Mouse (Mus musculus): ENCODE measurements around the gene Klhdc2. TPM values are rescaled to one million over a fixed set of nuclear protein-coding genes. Genes with fewer than 3 reads are reported as not detected.

The Klhdc2 gene
- polyA plus RNA-seq (2015; fragmentation: Illumina TruSeq; extraction: RNeasy Lipid Tissue Mini Kit (QIAGEN cat#74804); ENCODE audit: low read depth, low replicate concordance) = 215 TPM

GRCm38 (mm10) chr12:69296511-69297410, at the start of gene Klhdc2:
TSS of gene Klhdc2 (plus strand) at chr12:69296681.

GRCm38 (mm10) chr12:69356546-69357299, 60.2 kb downstream of the Klhdc2 start, which contains the start of gene Nemf:
TSS of gene Nemf (minus strand) at chr12:69357165.

Other genes with a start within 250 kb of the Klhdc2 start
- gene Rps29, start 137.5 kb upstream of the Klhdc2 start, polyA plus RNA-seq (2015; fragmentation: Illumina TruSeq; extraction: RNeasy Lipid Tissue Mini Kit (QIAGEN cat#74804); ENCODE audit: low read depth, low replicate concordance) = 2,609 TPM
- not detected for gene Lrr1, start 127.9 kb upstream of the Klhdc2 start, polyA plus RNA-seq (2015; fragmentation: Illumina TruSeq; extraction: RNeasy Lipid Tissue Mini Kit (QIAGEN cat#74804); ENCODE audit: low read depth, low replicate concordance)
- gene Rpl36al, start 112.6 kb upstream of the Klhdc2 start, polyA plus RNA-seq (2015; fragmentation: Illumina TruSeq; extraction: RNeasy Lipid Tissue Mini Kit (QIAGEN cat#74804); ENCODE audit: low read depth, low replicate concordance) = 388 TPM
- gene Mgat2, start 112.5 kb upstream of the Klhdc2 start, polyA plus RNA-seq (2015; fragmentation: Illumina TruSeq; extraction: RNeasy Lipid Tissue Mini Kit (QIAGEN cat#74804); ENCODE audit: low read depth, low replicate concordance) = 28.9 TPM
- 4.6 TPM for gene Gm49383, start 99.6 kb upstream of the Klhdc2 start, polyA plus RNA-seq (2015; fragmentation: Illumina TruSeq; extraction: RNeasy Lipid Tissue Mini Kit (QIAGEN cat#74804); ENCODE audit: low read depth, low replicate concordance)
- gene Dnaaf2, start 98.3 kb upstream of the Klhdc2 start, polyA plus RNA-seq (2015; fragmentation: Illumina TruSeq; extraction: RNeasy Lipid Tissue Mini Kit (QIAGEN cat#74804); ENCODE audit: low read depth, low replicate concordance) = 1.5 TPM
- 4.6 TPM for gene Gm49384, start 92.4 kb upstream of the Klhdc2 start, polyA plus RNA-seq (2015; fragmentation: Illumina TruSeq; extraction: RNeasy Lipid Tissue Mini Kit (QIAGEN cat#74804); ENCODE audit: low read depth, low replicate concordance)
- gene Pole2, start 68.5 kb upstream of the Klhdc2 start, polyA plus RNA-seq (2015; fragmentation: Illumina TruSeq; extraction: RNeasy Lipid Tissue Mini Kit (QIAGEN cat#74804); ENCODE audit: low read depth, low replicate concordance) = 0.70 TPM
- 23.2 TPM for gene Klhdc1, start 55.5 kb upstream of the Klhdc2 start, polyA plus RNA-seq (2015; fragmentation: Illumina TruSeq; extraction: RNeasy Lipid Tissue Mini Kit (QIAGEN cat#74804); ENCODE audit: low read depth, low replicate concordance)
- gene Nemf, start 60.5 kb downstream of the Klhdc2 start, polyA plus RNA-seq (2015; fragmentation: Illumina TruSeq; extraction: RNeasy Lipid Tissue Mini Kit (QIAGEN cat#74804); ENCODE audit: low read depth, low replicate concordance) = 26.5 TPM
- gene Arf6, start 75.5 kb downstream of the Klhdc2 start, polyA plus RNA-seq (2015; fragmentation: Illumina TruSeq; extraction: RNeasy Lipid Tissue Mini Kit (QIAGEN cat#74804); ENCODE audit: low read depth, low replicate concordance) = 38.4 TPM
- not detected for gene Gm9887, start 75.8 kb downstream of the Klhdc2 start, polyA plus RNA-seq (2015; fragmentation: Illumina TruSeq; extraction: RNeasy Lipid Tissue Mini Kit (QIAGEN cat#74804); ENCODE audit: low read depth, low replicate concordance)

Data from brain, adult 10 weeks (tissue).